Mouse (Mus musculus): ENCODE results near the gene Tmem223. TPM values are rescaled to one million over a fixed set of nuclear protein-coding genes. Genes with fewer than 3 reads are reported as not detected.
A peak's percentile ranks its signal among the peaks of the same experiment; 100 is the strongest.

Tmem223 gene
- polyA plus RNA-seq, 1 experiment from 2014 or later: 247 TPM

DNA sequence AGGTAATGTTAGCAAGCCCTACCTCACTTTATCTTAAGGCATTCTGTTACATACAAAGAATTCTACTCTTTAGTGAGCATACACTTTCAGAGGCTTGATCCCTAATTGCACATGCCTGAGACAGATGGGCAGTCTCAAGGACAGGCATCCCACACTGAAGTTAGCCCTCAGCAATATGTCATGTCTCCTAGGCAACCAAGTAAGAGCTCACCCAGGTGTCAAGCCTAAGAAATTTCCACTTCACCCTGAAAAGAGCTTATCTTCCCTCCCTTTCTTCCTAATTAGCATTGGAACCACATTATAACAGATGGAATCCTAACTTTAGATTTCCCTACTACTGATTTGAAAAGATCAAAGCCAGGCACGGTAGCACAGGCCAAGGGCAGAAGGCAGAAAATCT, 18.4 kb downstream of the Tmem223 start:
- no peak overlapping the region for H3K9ac ChIP-seq (replicated peaks; ENCODE audit: low read depth, low read length)
- no peaks in the 10 kb centered on the region for H3K9me3 ChIP-seq (ENCODE audit: control insufficient read depth, low read length)
- H3K27ac ChIP-seq (ENCODE audit: low read length): peak overlapping the region; percentile 37
- no peak overlapping the region for H3K4me3 ChIP-seq (replicated peaks; ENCODE audit: low read length)
- WGBS: 24% methylated on average over 1 of the region's 1 CpGs
- peaks cover 16% of the 10 kb centered on the region for H3K4me1 ChIP-seq (replicated peaks; ENCODE audit: control insufficient read depth, insufficient read depth, low read length)
- H3K27me3 ChIP-seq (replicated peaks; ENCODE audit: control insufficient read depth, insufficient read depth, low read length): no peaks in the 10 kb centered on the region
- no peak overlapping the region for H3K4me2 ChIP-seq (ENCODE audit: low read length)
- ATAC-seq: no peak
- H3K36me3 ChIP-seq (ENCODE audit: control insufficient read depth, insufficient read depth): peaks cover 14% of the 10 kb centered on the region

DNA sequence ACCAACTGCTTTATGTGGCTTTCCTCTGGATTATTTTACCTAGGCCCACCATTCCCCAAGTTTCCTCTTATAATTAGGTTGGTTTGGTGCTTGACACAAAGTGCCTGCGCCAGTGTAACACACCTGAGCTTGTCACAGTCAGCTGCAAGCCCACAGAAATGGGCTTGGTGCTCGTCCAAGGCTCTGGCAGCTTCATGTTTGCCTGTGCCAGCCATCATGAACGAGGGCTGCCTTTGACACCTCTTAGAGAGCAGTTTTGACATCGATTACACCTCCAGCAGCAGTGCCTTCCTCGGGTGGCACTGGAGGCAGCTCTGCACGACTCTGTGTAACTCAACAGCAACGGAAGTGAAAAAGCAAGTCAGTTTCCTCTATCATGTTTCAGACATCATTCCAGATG, 19.4 kb downstream of the Tmem223 start:
- H3K4me3 ChIP-seq (replicated peaks; ENCODE audit: low read length): no peak overlapping the region
- 82% methylated on average over 7 of the region's 7 CpGs for WGBS
- H3K9me3 ChIP-seq (ENCODE audit: control insufficient read depth, low read length): no peaks in the 10 kb centered on the region
- peaks cover 18% of the 10 kb centered on the region for H3K36me3 ChIP-seq (ENCODE audit: control insufficient read depth, insufficient read depth)
- H3K4me1 ChIP-seq (replicated peaks; ENCODE audit: control insufficient read depth, insufficient read depth, low read length): peaks cover 12% of the 10 kb centered on the region
- H3K27me3 ChIP-seq (replicated peaks; ENCODE audit: control insufficient read depth, insufficient read depth, low read length): no peaks in the 10 kb centered on the region
- no peak for ATAC-seq
- H3K9ac ChIP-seq (replicated peaks; ENCODE audit: low read depth, low read length): no peak overlapping the region
- H3K27ac ChIP-seq (ENCODE audit: low read length): peak overlapping the region; percentile 37
- H3K4me2 ChIP-seq (ENCODE audit: low read length): no peak overlapping the region

DNA sequence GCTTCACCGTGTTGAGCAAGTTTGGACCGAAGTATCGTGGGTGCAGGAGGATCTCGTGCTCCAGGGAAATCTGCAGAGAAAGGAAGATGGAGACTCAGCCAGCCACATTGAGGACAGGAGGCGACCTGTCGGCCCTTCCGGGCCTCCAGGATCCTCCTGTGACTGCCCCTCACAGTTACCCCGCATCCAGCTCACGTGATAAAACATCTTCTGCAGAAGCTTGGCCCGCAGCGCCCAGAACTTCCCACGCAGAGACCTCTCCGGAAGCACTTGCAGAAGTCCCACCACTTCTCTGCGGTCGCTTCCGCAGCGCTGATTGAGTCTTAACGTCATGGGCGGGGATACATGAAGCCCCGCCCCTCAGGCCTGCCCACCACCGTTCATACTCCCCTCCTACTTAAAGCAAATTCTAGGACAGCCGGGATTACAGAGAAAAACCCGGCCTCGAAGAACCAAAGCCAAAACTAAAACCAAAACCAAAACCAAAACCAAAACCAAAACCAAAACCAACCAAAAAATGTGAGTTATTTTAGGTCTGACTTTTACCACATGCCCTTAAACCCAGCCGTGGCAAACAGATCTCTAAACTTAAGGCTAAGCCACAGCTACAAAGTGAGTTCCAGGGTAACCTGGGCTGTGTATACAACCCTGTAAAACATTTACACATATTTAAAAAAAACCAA, 27.6 kb downstream of the Tmem223 start, which contains the start of gene Polr2g:
Gene Polr2g (minus strand): TSS at position 314 of the 683 bp plus-strand sequence.
- Histone ChIP-seq H3K4me3 (replicated peaks; ENCODE audit: low read length) (peak within 1 kb of the TSS; percentile 61), H3K27ac (ENCODE audit: low read length) (peak within 1 kb of the TSS; percentile 60), H3K9ac (replicated peaks; ENCODE audit: low read depth, low read length) (peak within 1 kb of the TSS; percentile 66), H3K4me2 (ENCODE audit: low read length) (peak within 1 kb of the TSS; percentile 87), H3K27me3 (replicated peaks; ENCODE audit: control insufficient read depth, insufficient read depth, low read length) (no peaks in the 10 kb centered on the region), H3K36me3 (ENCODE audit: control insufficient read depth, insufficient read depth) (peaks cover 12% of the 10 kb centered on the region), H3K9me3 (ENCODE audit: control insufficient read depth, low read length) (no peaks in the 10 kb centered on the region), H3K4me1 (replicated peaks; ENCODE audit: control insufficient read depth, insufficient read depth, low read length) (peaks cover 20% of the 10 kb centered on the region)
- 2% methylated on average over 25 of the region's 25 CpGs for WGBS
- ATAC-seq: peak; percentile 61

DNA sequence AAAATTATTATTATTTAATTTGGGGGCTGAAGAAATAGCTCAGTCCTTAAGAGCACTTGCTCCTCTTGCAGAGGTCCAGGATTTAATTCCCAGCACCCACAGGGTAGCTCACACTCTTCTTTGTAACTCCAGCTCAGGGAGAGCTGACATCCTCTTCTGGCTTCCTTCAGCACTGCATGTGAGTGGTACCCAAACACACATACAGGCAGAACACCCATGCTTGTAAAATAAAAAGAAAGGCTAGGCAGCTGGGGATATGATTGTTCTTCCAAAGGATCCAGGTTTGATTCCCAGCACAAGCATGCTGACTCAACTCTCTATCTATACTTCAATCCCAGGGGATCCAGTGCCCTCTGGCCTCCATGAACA, 28.1 kb downstream of the Tmem223 start:
- Histone ChIP-seq H3K4me2 (ENCODE audit: low read length) (no peak overlapping the region; the same call in 1 of the 2 replicates), H3K27me3 (replicated peaks; ENCODE audit: control insufficient read depth, insufficient read depth, low read length) (no peaks in the 10 kb centered on the region), H3K9ac (replicated peaks; ENCODE audit: low read depth, low read length) (no peak overlapping the region), H3K9me3 (ENCODE audit: control insufficient read depth, low read length) (no peaks in the 10 kb centered on the region), H3K4me3 (replicated peaks; ENCODE audit: low read length) (no peak overlapping the region; the same call in 1 of the 2 replicates), H3K27ac (ENCODE audit: low read length) (no peak overlapping the region), H3K4me1 (replicated peaks; ENCODE audit: control insufficient read depth, insufficient read depth, low read length) (peaks cover 21% of the 10 kb centered on the region), H3K36me3 (ENCODE audit: control insufficient read depth, insufficient read depth) (peaks cover 7% of the 10 kb centered on the region)
- no peak for ATAC-seq

DNA sequence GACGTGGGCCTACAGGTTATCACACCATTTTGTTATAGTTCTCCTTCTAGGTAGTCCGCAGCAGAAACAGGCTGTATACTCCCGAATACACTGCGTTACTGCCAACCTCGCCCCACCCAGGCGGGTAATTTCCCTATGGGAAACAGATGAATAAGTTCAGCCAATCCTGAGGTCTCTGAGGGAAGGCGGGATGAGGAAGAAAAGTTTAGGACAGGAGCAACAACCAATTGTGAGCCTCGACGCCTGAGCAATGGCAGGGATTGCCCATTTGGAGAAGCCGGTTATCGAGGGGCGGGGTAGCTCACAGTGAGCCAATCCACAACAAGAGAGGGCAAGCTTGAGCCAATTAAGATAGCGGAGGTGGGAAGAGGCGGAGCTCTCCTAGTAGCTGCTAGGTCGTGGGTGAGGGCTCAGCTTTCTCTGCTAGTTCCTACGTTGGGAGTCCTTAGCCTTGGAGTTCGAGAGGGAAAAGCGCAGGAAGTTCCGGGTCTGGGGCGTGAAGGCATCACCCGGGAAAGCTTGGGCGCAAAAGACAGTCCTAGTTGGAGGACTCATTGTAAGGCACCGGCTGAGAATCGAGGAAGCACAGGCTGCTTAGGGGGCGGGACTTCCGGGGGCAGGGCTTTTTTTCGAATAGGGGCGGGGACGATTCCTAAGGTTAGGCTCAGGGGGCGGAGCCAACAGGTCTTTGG, 31.5 kb downstream of the Tmem223 start, which contains the start of gene Zbtb3:
Gene Zbtb3 (plus strand): TSS at position 426 of the 692 bp plus-strand sequence.
- ATAC-seq: peak; percentile 98
- under 1% methylated on average over 30 of the region's 30 CpGs for WGBS

DNA sequence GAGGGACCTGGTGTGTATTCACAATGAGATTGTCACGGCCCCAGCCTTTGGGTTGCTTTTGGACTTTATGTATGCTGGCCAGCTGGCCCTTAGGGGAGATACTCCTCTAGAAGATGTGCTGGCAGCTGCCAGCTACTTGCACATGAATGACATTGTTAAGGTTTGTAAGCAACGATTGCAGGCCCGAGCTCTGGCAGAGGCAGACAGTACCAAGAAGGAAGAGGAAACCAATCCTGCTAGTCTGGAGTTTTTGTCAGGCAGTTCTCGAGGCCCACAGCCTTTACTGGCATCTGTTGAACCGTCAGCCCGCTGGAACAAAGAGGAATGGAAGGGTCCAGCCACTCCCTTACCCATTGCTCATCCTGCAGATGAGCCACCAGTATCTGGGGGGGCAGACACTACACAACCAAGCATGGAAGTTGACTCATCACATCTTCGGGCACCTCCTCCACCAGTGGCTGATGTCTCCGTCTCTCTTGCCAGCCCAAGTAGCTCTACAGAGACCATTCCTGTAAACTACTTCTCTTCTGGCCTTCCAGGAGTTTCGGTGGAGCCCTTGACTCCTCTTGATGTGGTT, 32.5 kb downstream of the Tmem223 start:
- H3K27ac ChIP-seq (ENCODE audit: low read length): no peak overlapping the region
- no peak overlapping the region for H3K9ac ChIP-seq (replicated peaks; ENCODE audit: low read depth, low read length)
- H3K36me3 ChIP-seq (ENCODE audit: control insufficient read depth, insufficient read depth): peaks cover 3% of the 10 kb centered on the region; the same call in 1 of the 2 replicates
- peaks cover 11% of the 10 kb centered on the region for H3K4me1 ChIP-seq (replicated peaks; ENCODE audit: control insufficient read depth, insufficient read depth, low read length)
- 87% methylated on average over 9 of the region's 9 CpGs for WGBS
- no peaks in the 10 kb centered on the region for H3K27me3 ChIP-seq (replicated peaks; ENCODE audit: control insufficient read depth, insufficient read depth, low read length)
- no peak overlapping the region for H3K4me3 ChIP-seq (replicated peaks; ENCODE audit: low read length)
- H3K4me2 ChIP-seq (ENCODE audit: low read length): peak overlapping the region; percentile 82
- H3K9me3 ChIP-seq (ENCODE audit: control insufficient read depth, low read length): no peaks in the 10 kb centered on the region
- ATAC-seq: no peak

More for the DNA sequence above, 31.5 kb downstream of the Tmem223 start, which contains the start of gene Zbtb3:
- no peaks in the 10 kb centered on the region for H3K27me3 ChIP-seq (replicated peaks; ENCODE audit: control insufficient read depth, insufficient read depth, low read length)
- peak within 1 kb of the TSS; percentile 82 for H3K4me2 ChIP-seq (ENCODE audit: low read length)
- no peaks in the 10 kb centered on the region for H3K9me3 ChIP-seq (ENCODE audit: control insufficient read depth, low read length)
- H3K4me3 ChIP-seq (replicated peaks; ENCODE audit: low read length): peak within 1 kb of the TSS; percentile 71
- peaks cover 3% of the 10 kb centered on the region; the same call in 1 of the 2 replicates for H3K36me3 ChIP-seq (ENCODE audit: control insufficient read depth, insufficient read depth)
- peaks cover 18% of the 10 kb centered on the region for H3K4me1 ChIP-seq (replicated peaks; ENCODE audit: control insufficient read depth, insufficient read depth, low read length)
- H3K27ac ChIP-seq (ENCODE audit: low read length): peak within 1 kb of the TSS; percentile 96
- H3K9ac ChIP-seq (replicated peaks; ENCODE audit: low read depth, low read length): peak within 1 kb of the TSS; percentile 68

DNA sequence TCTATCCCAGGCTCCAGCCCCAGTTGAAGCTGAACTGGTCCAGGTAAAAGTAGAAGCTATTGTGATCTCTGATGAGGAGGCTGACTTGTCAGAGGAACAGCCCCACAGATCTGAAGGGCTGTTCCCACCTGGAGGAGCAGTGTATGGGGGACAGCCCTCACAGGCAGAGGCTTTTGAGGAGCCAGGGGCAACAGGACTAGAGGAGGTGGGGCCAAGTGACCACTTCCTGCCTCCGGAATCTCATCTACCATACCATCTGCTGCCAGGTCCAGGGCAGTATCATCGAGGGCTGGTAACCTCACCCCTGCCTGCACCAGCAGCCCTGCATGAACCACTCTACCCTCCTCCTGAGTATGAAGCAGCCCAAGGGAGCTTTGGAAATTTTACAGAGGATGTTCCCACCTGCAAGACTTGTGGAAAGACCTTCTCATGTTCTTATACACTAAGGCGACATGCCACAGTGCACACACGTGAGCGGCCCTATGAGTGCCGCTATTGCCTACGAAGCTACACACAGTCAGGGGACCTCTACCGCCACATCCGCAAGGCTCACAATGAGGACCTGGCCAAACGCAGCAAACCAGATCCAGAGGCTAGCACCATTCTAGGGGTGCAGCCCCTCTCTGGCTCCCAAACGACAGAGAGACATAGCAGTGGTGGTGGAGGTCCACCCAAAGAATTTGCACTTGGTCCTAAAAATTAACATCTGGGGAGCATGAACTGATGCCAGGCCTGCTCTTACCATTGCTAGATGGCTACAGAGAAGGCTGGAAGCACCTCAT, 33.3 kb downstream of the Tmem223 start:
- Histone ChIP-seq H3K27me3 (replicated peaks; ENCODE audit: control insufficient read depth, insufficient read depth, low read length) (no peaks in the 10 kb centered on the region), H3K9me3 (ENCODE audit: control insufficient read depth, low read length) (no peaks in the 10 kb centered on the region), H3K36me3 (ENCODE audit: control insufficient read depth, insufficient read depth) (peaks cover 5% of the 10 kb centered on the region; the same call in 1 of the 2 replicates), H3K27ac (ENCODE audit: low read length) (no peak overlapping the region), H3K4me1 (replicated peaks; ENCODE audit: control insufficient read depth, insufficient read depth, low read length) (peaks cover 11% of the 10 kb centered on the region), H3K9ac (replicated peaks; ENCODE audit: low read depth, low read length) (no peak overlapping the region), H3K4me3 (replicated peaks; ENCODE audit: low read length) (no peak overlapping the region), H3K4me2 (ENCODE audit: low read length) (no peak overlapping the region)
- no peak for ATAC-seq
- WGBS: 94% methylated on average over 11 of the region's 11 CpGs

DNA sequence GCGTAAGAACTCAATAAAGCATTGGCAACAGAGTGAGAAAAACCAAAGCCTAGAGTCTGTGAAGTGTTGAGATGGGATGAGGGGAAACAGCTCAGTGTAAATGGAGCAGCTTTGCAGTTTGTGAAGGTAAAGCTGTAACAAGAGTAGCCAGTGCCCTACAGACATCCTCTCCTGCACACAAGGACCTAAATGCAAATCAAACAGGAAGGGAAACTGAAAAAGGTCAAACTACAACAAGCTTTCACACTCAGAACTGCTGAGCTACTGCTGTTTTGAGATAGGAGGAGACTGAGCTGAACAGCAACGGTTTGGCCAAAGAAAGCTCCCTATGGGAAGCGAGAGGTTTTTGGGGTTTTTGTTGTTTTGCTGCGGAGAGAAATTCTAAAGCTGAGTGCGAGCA, 36.0 kb downstream of the Tmem223 start:
- Histone ChIP-seq H3K9me3 (ENCODE audit: control insufficient read depth, low read length) (no peaks in the 10 kb centered on the region), H3K4me2 (ENCODE audit: low read length) (no peak overlapping the region), H3K27ac (ENCODE audit: low read length) (no peak overlapping the region), H3K27me3 (replicated peaks; ENCODE audit: control insufficient read depth, insufficient read depth, low read length) (no peaks in the 10 kb centered on the region), H3K4me3 (replicated peaks; ENCODE audit: low read length) (no peak overlapping the region), H3K9ac (replicated peaks; ENCODE audit: low read depth, low read length) (no peak overlapping the region), H3K4me1 (replicated peaks; ENCODE audit: control insufficient read depth, insufficient read depth, low read length) (peaks cover 8% of the 10 kb centered on the region), H3K36me3 (ENCODE audit: control insufficient read depth, insufficient read depth) (peaks cover 19% of the 10 kb centered on the region)
- WGBS: 90% methylated on average over 5 of the region's 5 CpGs
- ATAC-seq: no peak

Measured in forebrain, embryonic 16.5 days (tissue).